Mouse (Mus musculus) cerebellum, adult 2 months (tissue): Measurements from ENCODE around the gene Lrrc1. TPM values are rescaled to one million over a fixed set of nuclear protein-coding genes. Genes with fewer than 3 reads are reported as not detected.
"Not testable (repeated sequence)": the region's sequence is repeated elsewhere in the genome, so short reads cannot be mapped to it uniquely, and the experiment has no call there.

Experiments used
- DNase-seq, 2 experiments: peaks; one replicate each; pipeline ENCODE4 v3.0.0; 2021
- H3K27ac ChIP-seq: fragments of 200-500 bp; 2 replicates; pipeline ENCODE4 v1.5.1; 2012; ENCODE audit warnings: low read length, control low read depth, inconsistent platforms; ENCODE audit not compliant: insufficient read depth
- H3K27me3 ChIP-seq: fragments of 200-500 bp; 2 replicates; pipeline ENCODE4 v1.6.1; 2012; ENCODE audit warnings: inconsistent platforms, mild to moderate bottlenecking, low read length, moderate library complexity; ENCODE audit not compliant: control insufficient read depth, insufficient read depth
- H3K4me1 ChIP-seq: fragments of 200-500 bp; 2 replicates; pipeline ENCODE4 v1.6.1; 2011; ENCODE audit warnings: low read length; ENCODE audit not compliant: control insufficient read depth, insufficient read depth
- H3K4me3 ChIP-seq: fragments of 200-500 bp; replicated peaks from 2 replicates; pipeline ENCODE3; 2011; ENCODE audit warnings: mild to moderate bottlenecking, low read depth, low read length, control low read depth; ENCODE audit not compliant: insufficient read depth
- CTCF ChIP-seq: fragments of 200-500 bp; IDR thresholded peaks from 2 replicates; pipeline ENCODE4 v1.5.1; 2011; ENCODE audit warnings: low read depth, mild to moderate bottlenecking, control low read depth, low read length, moderate library complexity, borderline replicate concordance; ENCODE audit not compliant: insufficient read depth
- POLR2A ChIP-seq: fragments of 200-500 bp; IDR thresholded peaks from 2 replicates; pipeline ENCODE4 v1.6.1; 2011; ENCODE audit warnings: low read length, control low read depth, borderline replicate concordance; ENCODE audit not compliant: insufficient read depth
- WGBS: fragments of 180-500 bp; shearing (Covaris S2); methylation state at CpG from one replicate; pipeline ENCODE4 v1.1.7; 2018; 5-methylcytosine and 5-hydroxymethylcytosine counted together
- polyA plus RNA-seq: library from polyadenylated mRNA; depleted of rRNA; stranded (reverse); fragments of >200 nt; gene quantifications from 2 replicates; pipeline ENCODE4 v1.2.3, GENCODE M21; 2012

Gene Lrrc1
- polyA plus RNA-seq, 1 experiment = 28.8 TPM

DNA sequence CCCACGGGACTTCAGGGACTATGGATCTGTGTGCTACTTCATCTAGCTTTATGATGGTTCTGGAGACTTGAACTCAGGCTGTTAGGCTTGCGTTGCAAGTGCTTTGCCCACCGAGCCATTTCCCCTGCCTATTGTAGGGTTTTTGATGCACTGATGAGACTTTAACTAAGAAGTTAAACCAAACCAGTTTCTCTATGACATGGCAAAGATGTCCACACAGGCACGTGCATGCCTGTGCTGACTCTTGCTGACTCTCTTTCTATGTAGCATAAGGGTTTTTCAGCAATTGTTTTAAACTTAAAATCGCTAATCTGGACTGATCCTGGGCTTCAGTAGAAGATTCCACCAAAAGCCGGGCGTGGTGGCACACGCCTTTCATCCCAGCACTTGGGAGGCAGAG is 33.3 kb upstream of the Lrrc1 start:
- H3K27ac ChIP-seq = no peak overlapping the region
- H3K4me3 ChIP-seq = no peak overlapping the region
- no peaks in the 10 kb centered on the region for H3K27me3 ChIP-seq
- TF ChIP-seq POLR2A = no peak
- TF ChIP-seq CTCF = no peak
- 95% methylated on average over 8 of the region's 8 CpGs for WGBS
- no peak for DNase-seq
- no peaks in the 10 kb centered on the region for H3K4me1 ChIP-seq

DNA sequence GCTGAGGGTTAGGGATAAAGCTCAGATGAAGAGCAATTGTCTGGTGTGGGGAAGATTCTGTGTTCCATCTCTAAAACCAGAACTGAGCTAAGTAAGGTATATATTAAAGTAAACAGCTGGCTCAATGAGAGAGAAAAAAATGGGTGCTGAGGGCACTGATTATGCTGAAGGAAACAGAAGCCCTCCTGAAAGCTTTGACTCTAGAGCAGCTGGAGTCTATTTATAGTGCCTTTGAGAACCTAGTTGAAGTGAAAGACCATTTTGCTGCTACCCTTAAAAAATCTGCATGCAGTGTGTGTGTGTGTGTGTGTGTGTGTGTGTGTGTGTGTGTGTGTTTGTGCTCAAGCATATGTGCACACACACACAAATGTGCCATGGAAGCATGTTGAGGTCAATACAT is 32.7 kb upstream of the Lrrc1 start:
- Histone ChIP-seq H3K27ac (no peak overlapping the region), H3K4me1 (no peaks in the 10 kb centered on the region), H3K4me3 (no peak overlapping the region), H3K27me3 (no peaks in the 10 kb centered on the region)
- no peak for TF ChIP-seq POLR2A
- no peak for TF ChIP-seq CTCF
- no peak for DNase-seq

DNA sequence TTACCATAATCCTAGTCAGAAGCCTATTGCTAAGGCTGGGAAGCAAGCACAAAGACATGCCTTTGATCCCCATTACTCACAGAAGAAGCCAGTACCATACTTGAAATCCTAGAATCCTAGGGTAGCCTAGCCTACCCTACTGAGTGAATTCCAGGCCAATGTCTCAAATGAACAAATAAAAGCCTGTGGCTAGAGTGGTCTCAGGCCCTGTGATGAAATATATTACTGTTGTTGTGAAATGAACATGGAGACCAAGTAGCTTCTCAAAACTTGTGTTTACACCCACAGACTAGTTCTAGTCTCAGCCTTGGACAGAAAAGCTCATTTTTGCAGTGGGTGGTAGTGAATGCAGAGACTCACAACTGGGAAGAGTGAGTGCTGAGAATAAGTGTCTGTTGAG is 31.6 kb upstream of the Lrrc1 start:
- Histone ChIP-seq H3K27ac (no peak overlapping the region), H3K27me3 (no peaks in the 10 kb centered on the region), H3K4me1 (no peaks in the 10 kb centered on the region), H3K4me3 (no peak overlapping the region)
- no peak for DNase-seq
- TF ChIP-seq POLR2A = no peak
- TF ChIP-seq CTCF = no peak

DNA sequence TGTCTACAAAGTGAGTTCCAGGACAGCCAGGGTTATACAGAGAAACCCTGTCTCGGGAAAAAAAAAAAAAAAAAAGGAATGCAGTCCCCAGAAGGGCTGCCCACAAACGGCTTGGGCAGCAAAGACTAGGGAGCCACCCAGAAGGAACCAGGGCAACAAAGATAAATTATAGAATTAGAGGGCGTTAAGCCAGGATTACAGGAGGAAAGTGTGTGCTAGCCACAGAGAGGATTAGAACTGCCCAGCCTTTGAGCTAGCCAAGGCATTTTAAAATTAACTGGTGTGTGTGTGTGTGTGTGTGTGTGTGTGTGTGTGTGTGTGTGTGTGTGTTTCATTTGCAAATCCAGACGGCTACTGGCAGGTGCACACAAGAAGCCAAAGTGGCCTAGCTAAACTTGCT is 30.3 kb upstream of the Lrrc1 start:
- not testable (repeated sequence) for H3K27me3 ChIP-seq, H3K4me3 ChIP-seq, H3K27ac ChIP-seq, DNase-seq, H3K4me1 ChIP-seq
- 33% methylated on average over 4 of the region's 4 CpGs for WGBS

DNA sequence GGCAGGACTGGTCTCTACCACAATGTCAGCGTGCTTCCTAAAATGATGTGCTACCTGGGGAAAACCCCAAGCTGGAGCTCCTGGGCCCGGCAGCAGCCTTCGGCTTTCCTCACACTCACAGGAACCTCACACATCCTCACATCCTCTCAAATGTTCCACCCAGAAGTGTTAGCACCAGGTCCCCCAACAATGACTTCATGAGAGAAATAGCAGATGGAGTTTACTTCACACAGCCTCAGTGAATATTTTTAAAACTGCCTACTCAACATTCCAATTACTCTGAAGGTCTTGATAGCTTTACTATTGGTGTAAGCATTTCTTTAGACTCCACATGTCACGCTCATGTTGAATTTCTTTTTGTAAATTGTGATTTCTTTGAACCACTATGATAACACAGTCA is 27.2 kb upstream of the Lrrc1 start:
- Histone ChIP-seq H3K4me1 (no peaks in the 10 kb centered on the region; the same call in 1 of the 2 replicates), H3K27ac (no peak overlapping the region), H3K4me3 (no peak overlapping the region), H3K27me3 (no peaks in the 10 kb centered on the region)
- DNase-seq = no peak
- no peak for TF ChIP-seq CTCF
- TF ChIP-seq POLR2A = no peak
- WGBS = 96% methylated on average over 4 of the region's 4 CpGs

DNA sequence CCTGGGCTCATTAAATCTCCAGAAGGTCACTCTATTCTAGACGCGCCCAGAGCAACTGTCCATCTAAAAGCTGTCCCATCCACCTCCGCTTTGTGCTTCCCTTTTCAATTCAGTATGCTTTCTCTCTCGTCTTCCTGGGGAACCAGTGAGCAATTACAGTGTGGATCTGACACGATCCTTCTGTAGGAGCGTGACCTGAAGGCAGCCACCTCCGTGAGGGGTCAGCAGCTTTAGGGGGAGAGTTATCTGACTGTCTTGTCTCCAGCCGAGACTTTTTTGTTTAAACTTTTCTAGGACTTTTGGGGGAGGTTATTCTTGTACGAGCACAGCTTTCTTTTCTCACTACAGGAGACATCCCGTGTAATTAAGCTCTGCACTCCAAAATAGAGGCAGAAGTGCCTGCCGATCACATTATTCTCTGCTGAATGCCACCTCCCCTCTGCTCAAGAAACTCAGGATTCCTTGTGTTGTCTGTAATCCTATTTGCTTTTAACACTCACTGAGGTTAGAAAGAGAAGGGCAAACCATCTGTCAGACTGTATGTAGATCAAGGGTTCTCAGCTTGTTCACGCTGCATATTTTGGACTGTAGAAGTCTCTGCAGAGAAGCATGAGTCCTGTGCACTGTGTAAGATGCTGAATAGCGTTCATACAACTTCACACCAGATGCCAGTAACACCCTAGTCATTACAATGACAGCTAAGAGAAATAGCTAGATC is 24.3 kb upstream of the Lrrc1 start:
- 22% methylated on average over 13 of the region's 13 CpGs for WGBS
- no peak for DNase-seq
- TF ChIP-seq POLR2A (no peak), CTCF (no peak)
- Histone ChIP-seq H3K27ac (no peak overlapping the region), H3K27me3 (no peaks in the 10 kb centered on the region), H3K4me1 (no peaks in the 10 kb centered on the region; the same call in 1 of the 2 replicates), H3K4me3 (no peak overlapping the region)

DNA sequence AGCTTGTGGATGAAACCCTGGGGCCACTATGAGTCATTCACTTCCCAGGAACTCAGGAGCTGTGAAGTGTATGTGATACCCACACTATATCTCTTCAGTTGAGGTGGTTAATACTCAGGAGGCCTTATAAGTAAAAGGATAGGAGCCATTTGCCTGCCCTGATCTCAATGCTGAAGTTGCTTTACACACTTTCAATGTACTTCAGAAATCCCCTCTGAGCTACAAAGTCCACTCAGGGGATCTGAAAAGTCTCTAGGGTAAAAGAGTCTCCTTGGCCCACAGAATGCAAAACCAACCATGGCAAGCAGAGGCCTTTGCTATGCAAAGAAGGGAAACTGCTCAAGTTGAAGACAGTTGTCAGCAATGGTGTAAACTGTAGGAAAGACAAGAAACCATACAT is 17.2 kb upstream of the Lrrc1 start:
- DNase-seq = no peak
- H3K4me1 ChIP-seq = no peaks in the 10 kb centered on the region

DNA sequence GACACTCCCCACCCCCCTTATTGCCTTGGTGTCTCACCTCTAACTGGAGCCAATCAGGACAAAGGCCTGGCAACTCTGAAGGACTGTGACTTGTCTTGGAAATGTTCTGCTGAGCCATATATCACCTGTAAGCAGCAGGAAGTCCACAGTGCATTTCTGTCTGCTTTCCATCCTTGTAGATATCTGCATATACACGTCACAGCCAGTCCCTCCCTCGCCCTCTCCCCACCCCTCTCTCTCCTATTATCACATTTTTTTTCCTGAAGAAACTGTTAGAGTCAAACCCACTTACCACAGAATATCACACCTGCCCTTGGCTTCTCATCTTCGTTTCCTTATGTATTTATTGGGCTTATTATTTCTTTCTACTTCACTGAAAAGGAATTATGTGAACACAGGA is 13.3 kb upstream of the Lrrc1 start:
- H3K4me1 ChIP-seq = no peaks in the 10 kb centered on the region
- no peak overlapping the region for H3K4me3 ChIP-seq
- TF ChIP-seq POLR2A (no peak), CTCF (no peak)
- DNase-seq = no peak
- no peak overlapping the region for H3K27ac ChIP-seq
- 71% methylated on average over 3 of the region's 3 CpGs for WGBS
- H3K27me3 ChIP-seq = no peaks in the 10 kb centered on the region; the same call in 1 of the 2 replicates

More for the DNA sequence above, 17.2 kb upstream of the Lrrc1 start:
- H3K4me3 ChIP-seq = no peak overlapping the region
- TF ChIP-seq CTCF = no peak
- TF ChIP-seq POLR2A = no peak
- no peaks in the 10 kb centered on the region; the same call in 1 of the 2 replicates for H3K27me3 ChIP-seq
- no peak overlapping the region for H3K27ac ChIP-seq
